12 mouse cellular contexts compared by ENCODE assay signal in the genomic region with DNA sequence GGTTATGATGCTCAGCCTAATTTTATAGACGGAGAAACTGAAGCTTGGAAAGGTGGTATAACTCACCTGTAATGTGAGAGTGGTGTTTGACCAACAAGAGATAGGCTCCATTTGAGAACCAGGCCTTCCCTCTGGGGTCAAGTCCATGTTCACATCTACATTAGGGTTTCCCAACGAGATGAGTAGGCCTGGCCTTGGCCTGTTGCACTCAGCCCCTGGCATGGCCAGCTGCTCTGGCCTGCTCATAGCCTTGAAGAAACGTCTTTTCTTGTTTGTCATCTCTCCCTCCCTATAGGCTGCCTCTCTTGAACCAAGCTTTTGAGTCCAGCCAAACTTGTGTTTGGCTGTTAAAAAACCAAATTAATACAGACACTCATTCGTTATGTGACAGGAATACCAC.
"Had no signal": no experiment of that assay in that cellular context is flagged by ENCODE, and none has a peak within 500 bp of the region (broad histone marks: within the 10 kb centered on the region; RNA-seq: fewer than 3 reads in every experiment).

No protein-coding gene starts in this region.

- H3K4me3 ChIP-seq: liver, embryonic 13.5 days; stomach, embryonic 15.5 days had no signal

- DNase-seq: kidney, adult 2 months; kidney, postnatal 36 days; liver, embryonic 13.5 days; lung, adult 2 months; lung, postnatal 14 days; lung, postnatal 4 days; midbrain, embryonic 14.5 days; spleen, adult 18-20 months; thymus, adult 18-20 months; thymus, postnatal 36 days had no signal

- H3K27ac ChIP-seq: kidney, postnatal 0 days; liver, embryonic 13.5 days; stomach, embryonic 15.5 days had no signal
